Mouse (Mus musculus) heart, embryonic 12.5 days (tissue): ENCODE measurements around the gene a. TPM values are rescaled to one million over a fixed set of nuclear protein-coding genes. Genes with fewer than 3 reads are reported as not detected.
A peak's percentile ranks its signal among the peaks of the same experiment; 100 is the strongest.

Experiments used
- ATAC-seq: fragments of 200-750 bp; cut with Nextera tagmentation; 2 replicates; pipeline ENCODE4 v1.8.0; 2017; ENCODE audit warnings: moderate TSS enrichment, moderate library complexity; ENCODE audit not compliant: insufficient number of reproducible peaks, low FRiP score
- H3K27ac ChIP-seq: fragments of 300-500 bp; sonication (generic); 2 replicates; pipeline ENCODE4 v1.5.1; 2016; ENCODE audit warnings: mild to moderate bottlenecking, moderate library complexity; ENCODE audit not compliant: poor library complexity, severe bottlenecking
- H3K27me3 ChIP-seq: fragments of 300-500 bp; sonication (generic); replicated peaks from 2 replicates; pipeline ENCODE4 v1.6.1; 2016; ENCODE audit warnings: mild to moderate bottlenecking, moderate library complexity
- H3K36me3 ChIP-seq: fragments of 300-500 bp; sonication (generic); 2 replicates; pipeline ENCODE4 v1.6.1; 2016; ENCODE audit warnings: mild to moderate bottlenecking, moderate library complexity
- H3K4me1 ChIP-seq: fragments of 300-500 bp; sonication (generic); replicated peaks from 2 replicates; pipeline ENCODE4 v1.6.1; 2016; ENCODE audit warnings: mild to moderate bottlenecking
- H3K4me2 ChIP-seq: fragments of 300-500 bp; sonication (generic); 2 replicates; pipeline ENCODE4 v1.6.1; 2016; ENCODE audit warnings: mild to moderate bottlenecking, moderate library complexity
- H3K4me3 ChIP-seq: fragments of 300-500 bp; sonication (generic); 2 replicates; pipeline ENCODE4 v1.5.1; 2016; ENCODE audit warnings: mild to moderate bottlenecking
- H3K9ac ChIP-seq: fragments of 300-500 bp; sonication (generic); 2 replicates; pipeline ENCODE4 v1.6.1; 2016; ENCODE audit warnings: mild to moderate bottlenecking, moderate library complexity
- H3K9me3 ChIP-seq: fragments of 300-500 bp; sonication (generic); replicated peaks from 2 replicates; pipeline ENCODE4 v1.6.1; 2016; ENCODE audit warnings: mild to moderate bottlenecking, moderate library complexity
- WGBS: fragments of 180-500 bp; shearing (Covaris S2); methylation state at CpG from one replicate; pipeline ENCODE4 v1.1.7; 2016; 5-methylcytosine and 5-hydroxymethylcytosine counted together
- polyA plus RNA-seq: library from polyadenylated mRNA; unstranded; fragments of >200 nt; fragmentation: Nextera tagmentation; extraction: Ambion mirVana; gene quantifications from 2 replicates; pipeline ENCODE4 v1.2.1, GENCODE M21; 2016

The a gene
- polyA plus RNA-seq, 1 experiment from 2014 or later, result not detected

DNA sequence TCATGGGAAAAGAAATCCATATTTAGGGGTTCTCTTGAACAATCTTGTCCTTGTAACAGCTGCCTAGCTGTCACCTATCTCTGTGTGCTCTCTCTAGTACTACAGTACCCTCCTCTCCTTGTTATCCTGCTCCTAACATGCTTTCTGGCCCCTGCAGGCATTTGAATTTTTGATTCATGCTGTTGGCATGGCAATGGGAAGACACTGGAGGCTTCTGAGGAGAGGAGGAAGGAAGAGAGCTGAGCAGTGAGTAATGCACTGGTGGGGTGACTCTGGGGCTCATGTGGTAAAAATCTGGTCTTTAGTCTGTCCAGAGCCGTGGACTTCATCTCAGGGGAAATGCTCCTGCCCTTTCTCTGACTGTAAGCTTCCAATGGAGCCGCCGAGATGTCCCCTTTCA, 5.9 kb upstream of the a start:
- H3K4me1 ChIP-seq, result peaks cover 14% of the 10 kb centered on the region; the same call in 1 of the 2 replicates
- no peaks in the 10 kb centered on the region for H3K27me3 ChIP-seq
- H3K36me3 ChIP-seq, result no peaks in the 10 kb centered on the region
- H3K4me2 ChIP-seq, result no peak overlapping the region
- no peak overlapping the region for H3K27ac ChIP-seq
- no peaks in the 10 kb centered on the region for H3K9me3 ChIP-seq
- no peak overlapping the region for H3K9ac ChIP-seq
- 63% methylated on average over 3 of the region's 3 CpGs for WGBS
- ATAC-seq, result no peak
- H3K4me3 ChIP-seq, result no peak overlapping the region

DNA sequence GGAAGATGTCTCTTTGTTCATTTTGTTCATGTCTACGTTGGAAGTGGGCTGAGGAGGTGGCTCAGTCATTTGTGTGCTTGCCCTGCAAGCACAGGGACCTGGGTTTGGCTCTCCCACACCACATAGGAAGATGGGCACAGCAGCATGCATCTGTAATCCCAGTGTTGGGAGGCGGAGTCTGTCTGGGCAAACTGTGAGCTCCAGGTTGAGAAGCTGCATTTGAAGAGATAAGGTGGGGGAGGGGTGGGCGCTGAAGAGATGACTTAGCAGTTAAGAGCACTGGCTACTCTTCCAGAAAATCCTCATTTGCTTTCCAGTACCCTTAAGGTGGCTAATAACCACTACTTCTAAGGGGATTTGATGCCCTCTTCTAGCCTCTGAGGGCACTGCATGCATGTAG, 5.0 kb upstream of the a start:
- Histone ChIP-seq H3K27me3 (no peaks in the 10 kb centered on the region), H3K27ac (no peak overlapping the region), H3K4me2 (no peak overlapping the region), H3K9ac (no peak overlapping the region), H3K4me3 (no peak overlapping the region), H3K4me1 (peaks cover 14% of the 10 kb centered on the region; the same call in 1 of the 2 replicates), H3K9me3 (no peaks in the 10 kb centered on the region), H3K36me3 (no peaks in the 10 kb centered on the region)
- ATAC-seq, result no peak
- 38% methylated on average over 3 of the region's 3 CpGs for WGBS

DNA sequence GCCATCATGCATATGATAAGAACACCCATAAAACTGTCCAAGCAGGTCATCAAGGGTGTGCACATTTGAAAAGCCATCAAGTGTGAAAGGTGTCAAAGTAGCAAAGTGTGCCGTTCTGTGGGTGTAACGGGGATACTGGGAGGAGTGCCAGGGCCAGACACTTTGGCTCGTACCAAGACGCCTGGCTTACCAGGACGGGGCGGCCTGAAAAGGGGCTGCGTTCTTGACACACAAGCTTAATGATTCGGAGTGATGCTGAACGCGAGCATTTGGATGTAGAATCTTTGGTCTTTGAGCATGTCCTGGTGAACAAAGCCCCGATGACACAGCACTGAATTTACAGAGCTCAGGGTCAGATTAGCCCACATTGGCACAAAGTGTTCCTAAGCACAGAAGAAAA, 4.4 kb upstream of the a start:
- H3K4me3 ChIP-seq, result no peak overlapping the region
- no peak for ATAC-seq
- H3K9ac ChIP-seq, result no peak overlapping the region
- 76% methylated on average over 11 of the region's 11 CpGs for WGBS
- no peak overlapping the region for H3K27ac ChIP-seq
- H3K27me3 ChIP-seq, result no peaks in the 10 kb centered on the region
- no peaks in the 10 kb centered on the region for H3K36me3 ChIP-seq
- peaks cover 14% of the 10 kb centered on the region; the same call in 1 of the 2 replicates for H3K4me1 ChIP-seq
- no peak overlapping the region for H3K4me2 ChIP-seq
- no peaks in the 10 kb centered on the region for H3K9me3 ChIP-seq

DNA sequence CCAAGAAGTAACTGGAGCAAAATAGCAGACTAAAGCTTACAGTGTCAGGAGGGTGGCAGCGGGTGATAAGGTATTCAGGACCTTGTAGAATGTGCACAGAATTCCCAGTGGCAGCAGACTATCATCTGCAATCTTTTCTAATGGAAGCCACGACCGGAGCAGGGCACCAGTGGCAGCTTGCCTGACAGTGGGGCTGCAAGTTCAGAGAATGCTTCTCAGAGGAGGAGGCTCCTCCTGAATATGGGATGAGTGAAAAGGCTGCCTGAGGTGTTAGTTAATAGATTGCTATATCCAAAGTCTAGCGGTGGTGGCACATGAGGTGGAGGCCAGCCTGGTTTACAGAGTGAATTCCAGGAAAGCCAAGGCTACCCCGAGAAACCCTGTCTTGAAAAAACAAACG, 1.8 kb upstream of the a start:
- Histone ChIP-seq H3K4me3 (no peak overlapping the region), H3K4me1 (peaks cover 33% of the 10 kb centered on the region), H3K9me3 (no peaks in the 10 kb centered on the region), H3K4me2 (no peak overlapping the region), H3K9ac (no peak overlapping the region), H3K27ac (no peak overlapping the region), H3K27me3 (no peaks in the 10 kb centered on the region), H3K36me3 (no peaks in the 10 kb centered on the region)
- no peak for ATAC-seq
- 61% methylated on average over 6 of the region's 6 CpGs for WGBS

DNA sequence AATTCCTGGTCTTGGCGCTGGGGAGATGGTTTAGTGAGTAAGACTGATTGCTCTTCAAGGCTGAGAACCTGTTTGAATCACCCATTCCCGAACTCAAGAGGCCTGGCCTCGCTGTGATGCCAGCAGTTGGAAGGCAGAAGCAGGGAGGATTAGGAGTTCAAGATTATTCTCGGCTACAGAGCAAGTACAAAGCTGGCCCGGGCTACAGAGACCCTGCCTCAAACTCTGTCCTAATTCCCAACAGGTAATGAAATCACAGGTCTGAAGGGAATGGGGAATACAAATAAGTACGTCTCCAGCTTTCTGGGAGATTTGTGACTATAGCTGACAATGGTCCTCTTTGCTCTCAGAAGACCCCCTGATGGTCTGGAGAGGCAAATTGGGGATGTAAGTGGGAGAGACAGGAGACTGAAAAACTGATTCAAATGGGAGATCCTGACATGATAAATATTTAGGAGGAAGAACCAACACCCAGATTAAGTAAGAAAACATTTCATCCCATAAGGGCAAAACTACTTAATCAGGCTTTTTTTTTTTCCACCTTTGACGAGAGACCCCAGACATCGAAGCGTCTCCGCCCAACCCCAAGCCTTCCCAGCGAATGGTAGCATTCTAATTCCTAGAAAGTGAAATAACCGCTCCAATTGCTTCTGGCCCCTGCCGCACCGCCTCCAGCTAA, 1.1 kb upstream of the a start:
- no peak overlapping the region for H3K9ac ChIP-seq
- H3K36me3 ChIP-seq, result no peaks in the 10 kb centered on the region
- WGBS, result 7% methylated on average over 14 of the region's 14 CpGs
- peak overlapping the region; percentile 78 for H3K4me2 ChIP-seq
- H3K27ac ChIP-seq, result 0 out of 2 replicates have a peak overlapping the region, but pooled peaks have one; percentile 36
- H3K4me3 ChIP-seq, result peak overlapping the region; percentile 88
- H3K4me1 ChIP-seq, result peaks cover 39% of the 10 kb centered on the region
- H3K27me3 ChIP-seq, result no peaks in the 10 kb centered on the region
- H3K9me3 ChIP-seq, result no peaks in the 10 kb centered on the region
- no peak for ATAC-seq

DNA sequence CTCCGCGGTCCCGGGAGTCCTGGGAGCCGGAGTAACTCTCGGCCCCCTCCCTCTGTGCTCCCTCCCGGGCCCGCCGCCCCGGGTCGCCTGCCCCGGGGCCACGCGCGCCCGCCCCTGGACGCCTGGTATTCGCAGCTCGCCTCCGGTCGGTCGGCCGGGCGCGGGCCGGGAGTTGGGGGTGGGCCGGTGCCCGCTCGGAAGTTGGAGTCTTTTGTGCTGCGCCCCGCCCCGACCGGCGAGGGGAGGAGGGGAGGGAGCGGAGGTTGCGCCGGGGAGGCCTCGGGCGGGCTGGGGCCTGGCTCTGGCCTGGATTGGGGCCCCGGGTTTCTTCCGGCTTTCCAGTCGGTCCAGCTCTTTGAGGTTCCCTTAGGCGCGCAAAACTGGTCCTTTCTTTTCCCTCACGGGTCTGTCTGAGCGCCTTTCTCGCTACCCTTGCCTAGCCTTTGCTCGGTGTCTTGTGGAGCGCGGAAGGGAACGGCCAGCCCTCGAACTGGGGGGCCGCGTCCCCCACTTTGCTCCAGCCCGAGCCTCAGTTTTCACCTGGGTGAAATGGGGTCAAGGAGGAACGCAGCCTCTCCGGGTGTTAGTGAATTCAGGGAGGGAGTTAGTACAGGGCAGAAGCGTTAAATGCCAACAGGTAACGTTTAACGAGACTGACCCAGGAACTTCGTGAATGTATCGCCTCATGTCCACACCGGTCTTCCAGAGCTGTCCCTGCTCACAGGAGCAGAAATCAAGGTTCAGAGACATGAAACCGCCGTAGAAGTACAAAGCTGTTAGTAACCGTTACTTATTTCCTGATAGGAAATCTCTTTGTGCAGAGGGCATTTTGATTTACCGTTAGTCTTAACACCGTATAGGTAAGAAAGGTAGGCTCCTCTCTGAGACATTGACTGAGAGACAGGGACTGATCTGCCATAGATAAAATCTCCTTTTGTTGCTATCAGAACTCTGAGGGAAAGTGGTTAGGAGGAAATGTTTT, 750 bp downstream of the a start:
- under 1% methylated on average over 66 of the region's 67 CpGs for WGBS
- H3K9ac ChIP-seq, result peak overlapping the region; percentile 98
- H3K4me1 ChIP-seq, result peaks cover 51% of the 10 kb centered on the region
- H3K9me3 ChIP-seq, result no peaks in the 10 kb centered on the region
- peak overlapping the region; percentile 78 for H3K4me2 ChIP-seq
- no peaks in the 10 kb centered on the region for H3K27me3 ChIP-seq
- H3K4me3 ChIP-seq, result peak overlapping the region; percentile 88
- H3K36me3 ChIP-seq, result no peaks in the 10 kb centered on the region
- peak; percentile 58 for ATAC-seq
- peak overlapping the region; percentile 95 for H3K27ac ChIP-seq

DNA sequence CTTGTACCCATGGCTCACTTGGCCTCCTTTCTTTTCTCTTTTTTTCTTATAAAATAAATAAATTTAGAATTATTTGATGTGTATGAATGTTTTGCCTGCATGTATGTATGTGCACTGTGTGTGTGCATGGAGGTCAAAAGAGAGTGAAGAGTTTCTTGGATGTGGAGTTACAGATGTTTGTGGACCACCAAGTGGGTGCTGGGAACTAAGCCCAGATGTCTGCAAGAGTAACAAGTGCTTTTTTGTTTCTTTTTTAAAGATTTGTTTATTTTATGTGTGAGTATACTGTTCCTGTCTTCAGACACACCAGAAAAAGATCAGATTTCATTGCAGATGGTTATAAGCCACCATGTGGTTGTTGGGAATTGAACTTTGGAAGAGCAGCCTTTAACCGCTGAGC, 12.2 kb downstream of the a start:
- no peak for ATAC-seq
- 95% methylated on average over 1 of the region's 1 CpGs for WGBS
- no peak overlapping the region for H3K9ac ChIP-seq
- H3K36me3 ChIP-seq, result peaks cover 6% of the 10 kb centered on the region; the same call in 1 of the 2 replicates
- H3K27ac ChIP-seq, result no peak overlapping the region
- H3K4me3 ChIP-seq, result no peak overlapping the region
- no peaks in the 10 kb centered on the region for H3K9me3 ChIP-seq
- no peaks in the 10 kb centered on the region for H3K27me3 ChIP-seq
- H3K4me2 ChIP-seq, result no peak overlapping the region
- H3K4me1 ChIP-seq, result peaks cover 35% of the 10 kb centered on the region

DNA sequence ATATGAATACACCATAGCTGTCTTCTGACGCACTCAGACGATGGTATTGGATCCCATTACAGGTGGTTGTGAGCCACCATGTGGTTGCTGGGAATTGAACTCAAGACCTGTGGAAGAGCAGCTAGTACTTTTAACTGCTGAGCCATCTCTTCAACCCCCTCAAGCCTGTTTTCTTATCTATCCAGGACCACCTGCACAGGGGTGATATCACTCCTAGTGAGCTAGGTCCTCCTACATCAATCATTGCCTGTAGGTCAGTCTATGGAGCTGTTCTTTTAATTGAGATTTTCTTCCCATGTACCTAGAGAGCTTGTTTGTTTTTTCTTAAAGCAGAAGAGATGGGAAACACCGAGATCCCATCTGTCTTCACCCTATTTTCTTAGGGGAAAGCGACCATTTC, 12.6 kb downstream of the a start:
- ATAC-seq, result no peak
- Histone ChIP-seq H3K27ac (no peak overlapping the region), H3K9ac (no peak overlapping the region), H3K4me3 (no peak overlapping the region), H3K9me3 (no peaks in the 10 kb centered on the region), H3K36me3 (peaks cover 6% of the 10 kb centered on the region; the same call in 1 of the 2 replicates), H3K4me2 (no peak overlapping the region), H3K27me3 (no peaks in the 10 kb centered on the region), H3K4me1 (peaks cover 39% of the 10 kb centered on the region)
- 56% methylated on average over 4 of the region's 4 CpGs for WGBS

DNA sequence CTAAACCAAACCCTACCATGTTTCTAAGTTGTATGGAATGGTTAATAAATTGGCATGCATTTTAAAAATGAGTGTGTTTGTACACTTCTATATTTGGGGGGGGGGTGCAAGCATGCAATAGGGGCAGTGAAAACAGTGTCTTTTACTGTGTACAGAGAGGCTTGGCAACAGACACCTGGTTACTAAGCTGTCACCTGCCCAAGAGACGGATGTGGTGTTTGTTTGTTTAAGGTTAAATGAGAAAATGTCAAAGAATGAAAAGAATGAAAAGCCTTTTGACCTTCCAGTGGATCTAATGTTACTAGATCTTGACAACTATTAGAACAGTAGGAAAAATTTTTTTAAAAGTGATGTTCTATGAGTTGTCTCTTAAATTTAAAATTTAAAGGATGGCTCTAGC, 16.5 kb downstream of the a start:
- no peak overlapping the region for H3K9ac ChIP-seq
- no peak overlapping the region for H3K4me2 ChIP-seq
- no peak for ATAC-seq
- H3K4me3 ChIP-seq, result no peak overlapping the region
- H3K27ac ChIP-seq, result no peak overlapping the region
- H3K4me1 ChIP-seq, result peaks cover 59% of the 10 kb centered on the region
- H3K36me3 ChIP-seq, result no peaks in the 10 kb centered on the region
- H3K9me3 ChIP-seq, result no peaks in the 10 kb centered on the region
- WGBS, result 62% methylated on average over 1 of the region's 1 CpGs
- H3K27me3 ChIP-seq, result no peaks in the 10 kb centered on the region

DNA sequence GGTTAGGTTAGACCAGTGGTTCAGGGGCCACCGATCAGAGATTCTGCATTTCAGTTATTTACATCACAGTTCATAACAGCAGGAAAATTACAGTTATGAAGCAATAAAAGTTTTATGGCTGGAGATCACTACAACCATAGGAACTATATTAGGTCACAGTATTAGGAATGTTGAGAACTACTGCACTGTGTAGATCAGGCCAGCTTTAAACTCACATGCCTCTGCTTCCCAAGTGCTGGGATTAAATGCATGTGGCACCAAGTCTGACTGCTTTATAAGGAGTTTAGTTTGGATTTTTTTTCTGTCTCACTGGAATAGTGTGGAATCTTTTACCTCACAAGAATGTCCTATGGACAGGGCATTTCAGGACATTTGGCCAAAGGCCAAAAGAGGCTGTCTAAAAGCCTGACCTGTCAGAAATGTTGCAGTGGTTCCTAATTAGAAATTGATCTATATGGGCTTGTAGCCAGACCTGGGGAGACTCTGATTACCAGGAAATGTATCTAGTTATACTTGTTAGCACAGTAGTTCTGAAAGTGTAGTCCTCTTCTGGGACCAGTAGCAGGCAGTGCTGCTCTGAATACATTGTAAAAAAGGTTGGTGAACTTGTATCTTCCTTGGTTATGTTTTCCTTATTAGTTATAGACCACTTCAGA, 18.0 kb downstream of the a start:
- ATAC-seq, result no peak
- H3K27me3 ChIP-seq, result no peaks in the 10 kb centered on the region
- H3K4me3 ChIP-seq, result no peak overlapping the region
- 91% methylated on average over 1 of the region's 1 CpGs for WGBS
- H3K4me1 ChIP-seq, result peaks cover 48% of the 10 kb centered on the region
- H3K9ac ChIP-seq, result no peak overlapping the region
- H3K9me3 ChIP-seq, result no peaks in the 10 kb centered on the region
- 0 out of 2 replicates have a peak overlapping the region, but pooled peaks have one; percentile 39 for H3K27ac ChIP-seq
- H3K4me2 ChIP-seq, result no peak overlapping the region
- no peaks in the 10 kb centered on the region for H3K36me3 ChIP-seq

DNA sequence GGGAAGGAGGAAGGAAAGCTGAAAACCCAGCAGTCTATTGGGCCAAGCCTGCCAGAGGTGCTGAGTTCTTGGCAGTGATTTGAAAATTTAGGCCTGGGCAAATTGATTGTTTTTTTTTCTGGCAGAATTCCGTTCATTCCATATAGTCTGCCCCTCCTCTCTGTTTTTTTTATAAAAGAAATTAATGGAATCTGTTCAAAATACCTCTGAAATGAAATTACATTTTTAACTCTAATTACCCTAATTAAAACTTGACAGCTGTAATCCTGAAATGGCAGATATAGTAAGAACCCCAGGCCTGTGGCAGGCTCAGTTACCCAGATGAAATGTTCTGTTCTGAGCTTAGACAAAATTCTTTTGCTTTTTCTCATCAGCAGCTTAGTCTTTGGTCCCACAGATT, 19.6 kb downstream of the a start:
- no peak for ATAC-seq
- Histone ChIP-seq H3K4me2 (no peak overlapping the region), H3K27ac (no peak overlapping the region), H3K27me3 (no peaks in the 10 kb centered on the region), H3K9me3 (no peaks in the 10 kb centered on the region), H3K4me3 (no peak overlapping the region), H3K4me1 (peaks cover 45% of the 10 kb centered on the region), H3K9ac (no peak overlapping the region), H3K36me3 (no peaks in the 10 kb centered on the region)
- 61% methylated on average over 1 of the region's 1 CpGs for WGBS
